Mouse (Mus musculus): ENCODE measurements around the gene Ppef1.
"Not testable (repeated sequence)": the region's sequence is repeated elsewhere in the genome, so short reads cannot be mapped to it uniquely, and the experiment has no call there.

Gene Ppef1

DNA sequence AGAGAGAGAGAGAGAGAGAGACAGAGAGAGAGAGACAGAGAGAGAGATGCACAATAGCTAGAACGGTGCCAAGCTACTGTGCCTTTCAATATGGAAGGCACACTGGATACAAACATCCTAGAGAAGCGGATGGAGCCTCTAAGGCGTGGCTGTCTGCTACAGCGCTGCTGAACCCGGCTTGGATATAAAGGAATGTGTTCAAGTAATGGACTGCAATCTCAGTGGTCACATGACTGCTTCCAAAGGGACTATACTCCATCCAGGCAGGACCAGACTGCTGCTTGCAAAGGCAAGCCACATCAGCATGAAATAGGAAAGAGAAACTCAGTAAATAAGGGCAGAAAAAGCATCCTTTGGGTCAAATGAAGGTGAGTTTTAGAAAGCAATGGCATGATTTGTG, at the start of gene Ppef1:
TSS of gene Ppef1 (minus strand) at position 116 of the 400 bp plus-strand sequence.
- no peak for DNase-seq (ENCODE audit: low spot score in 2 of 2)

DNA sequence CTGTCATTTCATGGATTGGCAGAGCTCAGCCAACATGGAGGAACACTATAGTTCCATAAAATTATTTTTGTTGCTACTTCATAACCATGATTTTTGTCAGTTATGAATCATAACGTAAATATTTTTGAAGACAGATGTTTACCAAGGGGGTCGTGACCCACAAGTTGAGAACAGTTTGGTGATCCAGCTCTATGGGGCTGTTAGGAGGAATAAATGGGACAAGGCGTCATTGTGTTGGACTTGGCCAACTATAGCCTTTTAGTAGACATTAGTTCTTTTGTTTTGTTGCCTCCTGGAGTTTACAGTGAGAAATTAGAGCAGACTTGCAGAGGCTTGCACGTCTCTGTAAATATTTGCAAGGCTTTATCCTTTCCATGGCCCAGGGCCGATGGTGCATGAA, 46.7 kb upstream of the Ppef1 start:
- no peak for DNase-seq (ENCODE audit: low spot score in 2 of 2)

DNA sequence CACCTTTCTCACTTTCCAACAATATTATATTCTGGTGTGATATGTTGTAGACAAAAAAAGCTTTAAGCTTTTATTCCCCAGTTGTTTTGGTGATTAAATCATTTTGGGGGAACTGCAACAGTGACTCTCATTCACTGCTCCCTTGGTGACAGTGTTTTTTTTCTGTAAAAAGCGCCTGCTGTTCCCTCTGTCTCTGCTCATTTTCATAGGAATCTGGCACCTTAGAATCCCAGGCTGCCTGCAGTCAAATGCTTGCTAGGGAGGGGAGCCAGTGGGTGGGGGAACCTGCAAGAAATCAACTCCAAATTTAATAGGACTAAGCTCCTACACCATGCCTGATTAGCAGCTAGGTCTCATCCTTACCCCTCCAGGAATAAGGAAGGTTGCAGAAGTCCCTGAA, 37.5 kb upstream of the Ppef1 start:
- peak; percentile 35 to 40 for DNase-seq (ENCODE audit: low spot score in 2 of 2)

DNA sequence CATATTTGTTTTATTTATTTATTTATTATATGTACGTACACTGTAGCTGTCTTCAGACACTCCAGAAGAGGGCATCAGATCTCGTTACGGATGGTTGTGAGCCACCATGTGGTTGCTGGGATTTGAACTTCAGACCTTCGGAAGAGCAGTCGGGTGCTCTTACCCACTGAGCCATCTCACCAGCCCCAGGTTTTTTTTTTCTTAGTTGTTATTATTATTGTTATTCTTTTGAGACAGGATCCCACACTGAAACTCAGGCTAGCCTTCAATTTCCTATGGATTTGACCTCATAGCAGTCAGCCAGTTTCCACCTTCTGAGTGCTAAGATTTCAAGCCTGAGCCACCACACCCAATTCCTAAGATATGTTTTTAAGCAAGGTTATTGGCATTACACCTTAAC, 34.1 kb upstream of the Ppef1 start:
- not testable (repeated sequence) for DNase-seq (ENCODE audit: low spot score in 2 of 2)

DNA sequence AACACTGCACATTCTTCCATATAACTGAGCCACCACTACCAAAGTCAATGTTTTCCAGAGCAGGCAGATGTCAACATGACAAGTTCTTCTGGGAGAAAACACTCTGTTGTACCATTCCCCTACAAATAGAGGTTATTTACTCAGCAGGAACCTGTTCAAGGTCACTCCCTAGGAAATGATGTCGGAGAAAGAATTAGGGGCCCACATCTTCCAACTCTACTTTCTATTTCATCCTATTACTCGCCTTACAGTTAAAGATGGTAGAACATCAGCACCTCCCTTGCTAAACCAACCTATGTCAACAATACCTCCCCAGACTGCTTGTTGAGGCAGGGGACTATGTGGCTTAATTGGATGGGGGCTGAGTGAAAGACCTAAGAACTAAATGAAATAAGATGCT, 32.1 kb upstream of the Ppef1 start, which contains the start of gene Rs1:
TSS of gene Rs1 (plus strand) at position 301 of the 400 bp plus-strand sequence.
- no peak for DNase-seq (ENCODE audit: low spot score in 2 of 2)

DNA sequence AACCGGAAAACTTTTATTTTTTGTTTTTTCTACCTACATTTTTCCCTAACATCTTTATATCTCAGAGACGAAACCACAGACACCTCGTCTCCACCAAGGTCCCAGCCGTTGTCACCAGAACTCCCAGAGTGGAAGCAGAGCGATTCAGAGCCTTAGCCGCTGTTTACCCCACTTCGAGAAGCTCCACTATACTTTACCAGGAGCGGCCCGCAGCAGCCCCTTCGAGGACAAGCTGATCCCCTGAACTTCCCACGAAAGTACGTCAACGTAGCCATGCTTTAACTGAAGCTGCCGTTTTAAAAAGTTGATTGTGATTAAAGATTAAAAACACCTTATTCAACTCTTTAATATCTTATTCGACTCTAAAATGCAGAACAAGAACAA, 30.7 kb upstream of the Ppef1 start:
- no peak for DNase-seq (ENCODE audit: low spot score in 2 of 2)

DNA sequence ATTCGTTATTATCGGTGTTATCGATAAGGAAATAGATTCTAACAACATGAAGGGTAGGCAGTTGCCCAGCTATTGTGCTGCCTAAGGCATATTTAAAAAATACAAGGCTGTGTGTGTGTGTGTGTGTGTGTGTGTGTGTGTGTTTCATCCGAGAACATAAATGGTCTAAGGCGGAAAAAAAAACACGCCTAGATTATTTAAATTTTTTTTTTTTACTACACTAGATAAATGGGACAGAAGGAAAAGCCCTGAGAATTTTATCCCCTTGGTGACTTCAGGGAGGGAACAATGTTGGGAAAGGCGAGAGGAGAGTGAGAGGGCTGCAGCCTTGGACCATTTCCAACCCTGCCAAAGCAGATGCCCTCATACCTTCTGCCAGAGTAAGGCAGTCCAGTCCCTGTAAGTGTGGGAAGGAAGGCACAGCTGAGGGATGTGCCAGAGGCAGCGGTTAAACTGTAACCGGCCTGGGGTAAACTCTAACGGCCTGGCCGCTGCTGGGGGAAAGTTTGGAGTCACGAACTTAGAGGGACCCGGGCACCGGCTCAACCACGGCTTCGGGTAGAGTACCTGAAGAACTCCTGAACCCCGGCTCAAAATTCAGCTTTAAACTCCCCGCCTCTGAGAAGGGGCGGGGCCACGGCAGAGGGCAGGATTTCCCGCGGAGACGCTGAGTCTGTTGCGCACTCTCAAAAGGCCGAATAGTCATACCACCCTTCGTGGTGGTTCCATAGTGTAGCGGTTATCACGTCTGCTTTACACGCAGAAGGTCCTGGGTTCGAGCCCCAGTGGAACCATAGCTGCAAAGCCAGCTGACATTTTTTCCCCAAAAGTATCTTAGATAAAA, 30.0 kb upstream of the Ppef1 start:
- DNase-seq (ENCODE audit: low spot score in 2 of 2) = peak; percentile 66 to 94

DNA sequence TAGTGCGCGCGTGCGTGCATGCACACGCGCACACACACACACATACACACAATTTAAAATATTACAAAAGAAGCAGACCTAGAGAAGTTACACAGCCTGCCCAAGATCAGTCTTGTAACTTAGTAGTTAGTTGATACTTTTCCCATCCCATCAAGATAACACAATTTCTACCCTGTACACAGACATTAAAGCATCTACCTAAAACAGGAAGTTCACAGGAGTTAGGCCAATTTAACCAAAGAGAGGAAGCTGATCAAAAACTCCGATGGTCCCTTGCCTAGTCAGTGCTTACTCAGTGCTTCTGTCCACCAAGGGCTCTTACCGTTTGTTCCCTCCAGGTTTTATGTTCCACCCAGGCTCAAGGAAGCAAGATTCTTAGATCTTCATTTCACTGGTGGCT, 15.2 kb upstream of the Ppef1 start:
- DNase-seq (ENCODE audit: low spot score in 2 of 2) = no peak

DNA sequence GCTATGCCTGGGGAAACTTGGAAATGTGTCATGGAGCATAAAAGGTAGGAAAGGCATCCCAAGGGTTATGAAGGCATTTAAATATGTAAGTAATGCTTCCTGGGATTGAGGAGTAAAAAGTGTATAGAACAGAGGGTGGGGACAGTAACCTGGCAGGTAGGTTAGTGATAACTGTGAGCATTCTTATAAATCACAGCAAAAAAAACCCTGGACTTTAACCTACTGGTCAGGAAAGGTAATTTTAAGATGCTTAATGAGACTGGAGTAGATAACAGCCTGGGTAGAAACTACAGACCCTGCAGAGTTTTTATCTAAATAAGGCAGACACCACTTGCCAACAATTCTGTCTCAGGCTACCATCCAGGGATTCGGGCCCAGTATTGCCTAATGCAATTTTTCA, 13.1 kb upstream of the Ppef1 start:
- no peak for DNase-seq (ENCODE audit: low spot score in 2 of 2)

DNA sequence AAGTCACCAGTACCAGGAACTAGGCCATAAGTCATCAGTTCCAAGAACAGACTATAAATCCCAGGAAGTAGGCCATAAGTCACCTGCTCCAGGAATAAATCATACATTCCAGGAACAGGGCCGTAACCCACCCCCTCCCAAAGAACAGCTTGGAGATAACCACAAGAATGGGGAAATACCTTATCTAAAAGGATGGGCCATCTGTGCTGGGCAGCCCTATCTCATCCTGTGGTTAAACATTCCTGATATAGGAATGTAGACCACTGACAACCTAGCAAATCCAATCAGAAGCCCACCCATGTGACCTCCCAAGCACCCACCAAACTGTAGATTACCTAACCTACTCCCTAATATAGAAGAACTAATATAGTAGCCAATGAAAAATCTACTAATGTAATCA, 9.8 kb upstream of the Ppef1 start:
- no peak for DNase-seq (ENCODE audit: low spot score in 2 of 2)

DNA sequence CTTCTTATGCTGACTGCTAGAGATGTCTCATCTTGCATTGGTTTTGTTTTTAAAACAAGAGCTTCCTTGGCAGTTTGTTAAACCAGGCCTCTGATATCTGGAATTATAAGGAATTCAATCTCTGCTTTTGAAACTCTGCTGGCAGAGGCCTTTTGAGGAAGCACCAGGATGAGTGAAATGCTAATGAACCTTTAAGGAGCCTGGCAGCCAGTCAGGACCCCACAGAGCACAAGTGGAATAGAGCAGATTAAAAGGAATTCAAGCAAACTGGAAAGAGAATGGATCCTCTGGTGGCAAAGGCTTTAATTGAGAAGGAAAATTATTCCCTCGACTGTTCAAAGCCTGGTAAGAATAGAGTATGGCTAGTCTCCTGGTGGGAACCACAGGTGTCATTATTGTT, 36.4 kb downstream of the Ppef1 start:
- no peak for DNase-seq (ENCODE audit: low spot score in 2 of 2)

DNA sequence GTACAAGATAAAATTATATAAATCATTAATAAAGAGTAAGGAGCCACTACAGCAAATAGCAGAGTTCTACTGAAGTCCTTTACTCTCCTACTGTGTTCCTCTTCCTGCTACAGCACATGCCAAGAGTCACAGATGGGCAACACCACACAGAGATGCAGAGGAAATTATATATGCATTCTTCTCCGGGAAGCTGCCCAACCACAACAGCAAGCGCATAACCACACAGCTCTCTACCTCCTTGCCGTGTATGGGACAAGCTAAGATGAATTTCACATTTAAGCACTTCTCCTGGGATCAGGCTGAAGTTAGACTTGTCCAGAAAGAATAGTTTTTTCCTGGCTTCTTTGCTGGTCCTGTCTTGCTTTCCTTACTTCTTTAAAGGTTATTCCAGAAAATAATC, 44.0 kb downstream of the Ppef1 start:
- DNase-seq (ENCODE audit: low spot score in 2 of 2) = no peak

DNA sequence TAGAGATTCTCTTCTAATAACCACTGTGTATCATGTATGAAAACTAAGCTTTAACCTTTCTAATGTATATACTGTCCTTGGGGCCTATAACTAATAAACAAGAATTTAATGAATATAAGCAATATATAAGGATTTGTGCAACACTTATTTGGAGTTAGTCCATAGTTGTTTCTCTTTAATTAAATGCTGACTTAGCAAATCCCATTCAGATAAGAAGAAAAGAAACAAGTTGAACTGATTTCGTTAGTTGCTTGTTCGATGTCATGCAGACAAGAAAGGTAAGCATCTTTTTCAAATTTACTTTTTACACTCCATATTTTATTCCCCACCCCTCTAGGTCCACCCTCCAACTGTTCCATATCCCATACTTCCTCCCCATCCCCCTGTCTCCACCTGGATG, 45.5 kb downstream of the Ppef1 start:
- DNase-seq (ENCODE audit: low spot score in 2 of 2) = no peak

DNA sequence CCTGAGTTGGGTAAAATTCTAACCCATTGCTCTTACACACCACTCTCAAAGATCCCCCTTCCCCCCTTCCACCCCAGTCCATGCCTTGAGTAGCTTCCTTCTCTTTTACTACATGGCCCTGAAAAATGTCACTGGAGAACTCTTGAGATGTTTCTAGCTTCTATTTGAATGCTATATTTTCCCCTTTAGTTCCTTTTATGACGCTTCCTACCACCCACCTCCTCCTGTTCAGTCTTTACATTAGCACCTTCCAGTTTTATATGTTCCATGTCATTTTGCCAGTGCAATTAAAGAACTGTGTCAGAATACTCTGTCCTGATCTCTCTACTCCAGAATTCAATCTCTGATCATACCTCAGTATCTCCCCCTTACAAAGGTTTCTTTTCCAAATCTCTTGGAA, 65.6 kb downstream of the Ppef1 start:
- DNase-seq (ENCODE audit: low spot score in 2 of 2) = no peak

DNA sequence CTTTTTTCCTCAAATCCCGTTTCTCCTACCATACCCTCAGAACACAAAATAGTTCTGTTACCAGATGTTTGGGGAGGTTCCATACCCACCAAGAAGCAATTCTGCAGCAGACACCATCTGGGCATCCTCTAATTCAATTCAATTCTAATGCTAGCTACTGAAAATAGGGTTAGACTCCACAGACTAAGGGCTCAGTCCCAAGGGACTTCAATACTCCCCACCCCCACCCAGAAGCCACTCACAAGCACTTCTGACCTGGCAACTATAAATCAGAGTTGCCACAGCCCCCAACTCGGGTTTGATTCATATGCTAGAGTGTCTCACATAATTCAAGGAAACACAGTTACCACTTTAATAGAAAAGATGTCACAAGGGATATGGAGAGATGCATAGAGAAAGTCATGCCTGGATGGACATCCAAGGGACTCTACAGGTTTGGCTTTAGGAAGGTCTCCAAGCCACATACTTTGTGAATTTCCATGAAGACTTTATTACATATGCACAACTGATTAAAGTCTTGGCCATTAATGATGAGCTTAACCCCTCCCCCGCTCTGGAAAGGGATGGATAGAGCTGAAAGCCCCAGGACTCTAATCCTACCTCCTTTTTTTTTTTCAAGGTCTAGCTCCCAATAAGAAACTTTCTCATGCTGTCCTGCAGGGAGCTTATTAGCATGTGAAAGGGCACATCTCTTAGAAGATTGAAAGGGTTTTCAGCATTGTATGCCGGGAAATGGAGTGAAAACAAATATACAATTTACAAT, 124.5 kb downstream of the Ppef1 start:
- no peak for DNase-seq (ENCODE audit: low spot score in 2 of 2)

DNA sequence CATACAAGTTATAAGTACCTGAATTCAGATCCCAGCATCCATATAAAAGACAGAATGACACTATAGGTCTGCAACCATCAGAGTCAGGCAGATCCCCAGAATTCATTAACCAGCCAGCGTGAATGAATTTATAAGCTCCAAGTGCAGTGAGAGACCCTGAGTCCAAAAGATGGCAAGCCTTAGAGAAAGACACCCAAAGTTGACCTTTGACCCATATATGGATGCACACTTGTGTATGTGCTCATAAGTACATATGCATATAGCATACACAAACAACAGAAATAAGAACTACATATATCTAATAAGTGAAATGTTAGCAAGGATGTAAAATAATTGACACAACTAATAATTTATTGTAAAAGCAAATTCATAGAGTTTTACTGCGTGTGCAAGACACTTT, 125.1 kb downstream of the Ppef1 start:
- no peak for DNase-seq (ENCODE audit: low spot score in 2 of 2)

DNA sequence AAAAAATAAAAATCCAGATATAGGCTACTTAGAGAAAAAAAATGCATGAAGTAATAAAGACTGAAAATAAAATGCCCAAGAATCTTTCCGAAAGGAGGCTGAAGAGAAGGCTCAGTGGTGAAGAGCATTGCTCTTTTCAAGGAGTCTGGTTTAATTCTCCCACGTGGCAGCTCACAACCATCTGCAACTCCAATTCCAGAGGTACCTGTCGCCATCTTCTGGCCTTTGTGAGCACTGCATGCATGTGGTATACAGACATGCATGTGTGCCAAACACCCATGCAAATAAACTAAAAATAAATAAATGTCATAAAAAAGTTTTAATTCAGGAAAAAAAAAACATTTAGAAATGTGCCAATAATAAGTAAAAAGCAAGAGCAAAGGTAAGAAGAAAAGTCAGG, 125.7 kb downstream of the Ppef1 start:
- no peak for DNase-seq (ENCODE audit: low spot score in 2 of 2)

DNA sequence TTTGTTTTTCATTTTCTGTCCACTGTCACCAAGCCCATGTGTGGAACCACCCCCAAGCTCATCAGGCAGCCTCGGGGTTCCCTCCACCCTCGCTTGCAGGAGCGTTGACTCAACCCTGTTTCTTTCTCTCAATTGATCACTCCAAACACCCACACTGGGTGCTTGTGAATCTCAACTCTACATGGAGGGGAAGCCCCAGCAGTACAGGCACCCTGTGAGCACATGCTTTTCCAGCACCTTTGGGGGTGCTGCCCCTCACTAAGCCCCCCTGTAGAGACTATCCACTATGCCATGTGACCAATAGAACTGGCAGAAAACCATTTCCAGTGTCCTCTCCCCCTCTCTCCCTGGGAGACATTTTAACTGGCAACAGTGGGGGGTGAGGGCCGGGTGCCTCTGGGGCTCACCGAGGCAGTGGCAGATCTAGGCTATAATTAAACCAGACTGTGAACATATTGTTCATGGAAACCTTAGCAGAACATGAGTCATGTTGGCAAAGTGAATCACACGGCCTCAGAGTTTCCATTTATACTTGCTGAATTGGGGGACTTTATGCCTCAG, 131.5 kb downstream of the Ppef1 start:
- DNase-seq (ENCODE audit: low spot score in 2 of 2) = peak; percentile 61 to 68

DNA sequence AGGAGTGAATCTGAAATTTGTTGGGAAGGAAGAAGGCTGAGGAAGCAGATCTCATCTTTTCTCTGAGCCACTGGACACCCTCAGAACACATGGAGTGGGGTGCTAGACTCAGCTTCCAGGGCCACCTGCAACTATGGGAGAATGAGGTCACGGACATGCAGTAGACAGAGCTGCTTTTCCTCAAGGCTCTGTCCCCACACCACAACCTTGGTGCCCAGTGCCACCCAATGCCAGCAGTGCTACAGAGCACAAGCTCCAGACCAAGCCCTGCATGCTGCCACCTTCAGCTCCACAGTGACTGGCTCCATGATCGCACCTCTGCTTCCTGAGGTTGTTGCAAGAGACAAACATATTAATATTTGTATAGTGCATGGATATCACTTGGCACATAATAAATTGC, 132.2 kb downstream of the Ppef1 start:
- DNase-seq (ENCODE audit: low spot score in 2 of 2) = no peak

DNA sequence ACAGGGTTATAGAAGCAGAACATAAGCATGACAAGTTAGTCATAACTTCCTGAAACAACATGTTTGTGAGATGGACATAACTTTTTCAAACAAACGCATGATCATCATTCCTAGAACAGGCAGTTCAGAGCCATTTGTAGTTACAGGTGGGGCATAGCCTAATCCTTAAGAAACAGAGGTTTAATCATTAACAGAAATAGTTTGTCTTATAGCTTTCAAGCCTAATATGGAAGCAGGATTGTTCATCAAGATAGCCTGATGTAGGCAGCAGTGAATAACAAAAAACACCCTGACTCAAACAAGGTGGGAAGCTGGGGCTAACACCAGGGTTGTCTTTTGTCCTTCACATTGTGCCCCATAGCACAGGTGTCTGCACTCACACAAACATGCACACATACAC, 132.8 kb downstream of the Ppef1 start:
- no peak for DNase-seq (ENCODE audit: low spot score in 2 of 2)

DNA sequence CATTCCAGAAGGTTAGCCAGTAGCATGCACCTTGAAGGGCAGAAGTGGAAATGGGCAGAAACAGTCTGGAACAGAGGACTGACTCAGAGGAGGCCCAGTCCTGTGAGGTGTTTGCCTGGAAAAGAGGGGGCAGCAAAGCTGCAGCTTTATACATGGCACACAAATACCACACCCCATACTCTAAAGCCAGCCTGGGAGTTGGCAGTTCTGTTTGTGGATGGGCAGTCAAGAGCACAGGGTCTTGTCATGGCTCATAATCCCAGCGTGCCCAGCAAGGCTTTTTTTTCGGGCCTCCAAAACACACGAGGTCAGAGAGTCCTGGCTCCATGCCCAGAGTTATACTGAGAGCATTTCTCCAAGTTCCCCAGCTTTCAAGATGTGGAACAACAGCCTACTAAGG, 134.5 kb downstream of the Ppef1 start:
- no peak for DNase-seq (ENCODE audit: low spot score in 2 of 2)

DNA sequence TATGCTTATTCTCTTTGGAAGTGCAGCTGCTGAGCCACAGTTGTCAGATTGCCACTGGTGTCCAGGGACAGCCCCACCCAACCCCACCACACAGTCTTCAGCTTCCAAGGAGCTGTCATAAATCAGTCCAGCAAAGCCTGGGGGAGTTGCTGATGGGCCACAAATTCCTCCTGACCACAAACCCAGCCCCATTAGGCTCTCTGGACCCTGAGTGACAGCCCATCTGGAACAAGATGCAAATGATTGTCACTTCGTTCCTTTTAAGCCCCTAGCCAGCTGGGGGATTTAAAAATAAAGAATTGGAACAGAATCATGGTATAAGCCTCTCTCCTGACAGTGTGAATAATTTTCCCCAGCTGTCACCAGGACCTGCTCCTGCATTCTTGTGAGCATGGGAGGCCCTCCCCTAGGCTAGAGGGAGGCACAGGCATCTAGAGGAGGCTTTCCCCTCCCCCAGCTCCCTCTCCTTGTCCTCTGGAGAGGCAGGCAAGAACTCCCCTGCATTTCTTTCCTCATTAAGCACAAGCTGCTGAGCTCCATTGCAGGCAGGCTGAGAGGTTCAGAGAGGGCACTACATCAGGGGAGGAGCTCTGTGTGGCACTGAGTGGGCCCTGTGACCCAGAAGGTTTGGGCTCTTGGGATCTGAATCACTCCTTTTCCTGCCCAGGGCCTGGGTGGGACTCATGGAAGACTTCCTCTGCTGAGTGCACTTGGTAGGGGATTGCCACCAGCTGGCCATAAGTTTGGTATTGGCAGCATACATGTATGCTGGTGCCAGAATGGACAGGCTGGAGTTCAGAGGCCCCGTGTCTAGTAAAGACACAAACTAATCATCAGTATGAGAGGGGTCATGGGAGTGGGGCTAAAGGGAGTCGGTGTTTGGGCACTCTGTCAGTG, 136.8 kb downstream of the Ppef1 start:
- no peak for DNase-seq (ENCODE audit: low spot score in 2 of 2)
